Mouse (Mus musculus) thymus, adult 2 months (tissue): ENCODE results near the gene Rfc1.

ENCODE experiments used
- CTCF ChIP-seq: fragments of 200-500 bp; IDR thresholded peaks from 2 replicates; pipeline ENCODE4 v1.5.1; 2012; ENCODE audit warnings: mild to moderate bottlenecking, control low read depth, low read length, moderate library complexity, borderline replicate concordance; ENCODE audit not compliant: control insufficient read depth, poor library complexity, insufficient read depth; ENCODE audit errors: extremely low read depth
- POLR2A ChIP-seq: fragments of 200-500 bp; IDR thresholded peaks from 2 replicates; pipeline ENCODE4 v1.6.1; 2012; ENCODE audit warnings: mild to moderate bottlenecking, low read length, control low read depth, moderate library complexity; ENCODE audit not compliant: control insufficient read depth, poor library complexity, insufficient read depth; ENCODE audit errors: extremely low read depth

- no peak for TF ChIP-seq POLR2A
- no peak for TF ChIP-seq CTCF
These were observed 51.3 kb downstream of the Rfc1 start for GRCm38 (mm10) chr5:65284171-65284570.
